ENCODE assay signal across 30 mouse cellular contexts in the genomic region with DNA sequence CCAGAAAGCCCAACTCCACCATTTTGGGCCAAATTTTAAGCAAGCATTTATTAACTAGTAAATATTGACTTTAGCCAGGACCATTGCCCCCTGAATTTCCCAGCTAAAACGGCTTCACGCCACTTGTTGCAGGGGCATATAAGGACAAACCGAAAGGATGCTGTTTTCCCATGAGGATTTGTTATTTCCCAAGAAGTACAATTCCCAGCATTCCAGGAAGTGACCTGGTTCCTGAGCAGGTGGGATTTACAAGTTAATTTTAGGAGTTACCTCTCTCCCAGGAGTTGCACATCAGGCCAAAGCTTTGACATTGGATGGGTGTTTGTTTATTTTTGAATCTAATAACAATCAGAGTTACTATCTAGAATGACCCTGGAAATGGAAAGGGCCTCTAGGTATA. TPM values are rescaled to one million over a fixed set of nuclear protein-coding genes. Genes with fewer than 3 reads are reported as not detected.
DNase-seq lines count a peak whose midpoint lies in the region; ATAC-seq and TF ChIP-seq lines count a peak whose summit lies in the region.
"Had no signal": no experiment of that assay in that cellular context is flagged by ENCODE, and none has a peak within 500 bp of the region (broad histone marks: within the 10 kb centered on the region; RNA-seq: fewer than 3 reads in every experiment).

No protein-coding gene starts in this region.

- no peaks in the 10 kb centered on the region; the same call in none of the 2 replicates for H3K4me1 ChIP-seq in heart, adult 2 months (ENCODE audit: control insufficient read depth, insufficient read depth, low read length)
- no peaks in the 10 kb centered on the region for H3K4me1 ChIP-seq in kidney, adult 2 months (ENCODE audit: control insufficient read depth, insufficient read depth, low read length)
- H3K4me1 ChIP-seq in liver, adult 2 months (ENCODE audit: control insufficient read depth, insufficient read depth, low read length) = no peaks in the 10 kb centered on the region; the same call in 1 of the 2 replicates
- H3K4me1 ChIP-seq in liver, embryonic 12.5 days = no peaks in the 10 kb centered on the region
- no peaks in the 10 kb centered on the region for H3K4me1 ChIP-seq in hindbrain, embryonic 11.5 days (replicated peaks; ENCODE audit: control insufficient read depth, insufficient read depth, low read length)
- H3K4me1 ChIP-seq: embryonic facial prominence, embryonic 13.5 days; embryonic facial prominence, embryonic 15.5 days; forebrain, embryonic 10.5 days; forebrain, embryonic 12.5 days had no signal

- peak; percentile 58; the same call in 1 of the 2 replicates for TF ChIP-seq EP300 in heart, adult 2 months (IDR thresholded peaks at IDR 0.05; ENCODE audit: insufficient read depth, low read depth, low read length)

- no peak for DNase-seq in heart, adult 2 months
- no peak for DNase-seq in heart, postnatal 4 days
- DNase-seq in kidney, adult 2 months = peak; percentile 41
- no peak for DNase-seq in kidney, postnatal 10 days
- peak; percentile 37 for DNase-seq in liver, adult 2 months (ENCODE audit: extremely low read depth, low read depth, low spot score)
- DNase-seq in skeletal muscle tissue, adult 2 months (ENCODE audit: low read depth, low spot score) = peak; percentile 23
- DNase-seq in hindbrain, embryonic 11.5 days (ENCODE audit: low spot score) = no peak
- DNase-seq: adrenal gland, adult 2 months; adrenal gland, postnatal 10 days; adrenal gland, postnatal 25 days; cerebellum, adult 11-12 months; cerebellum, adult 2 months; cerebellum, adult 9-10 months; cerebellum, postnatal 10 days; cerebellum, postnatal 25 days had no signal

- no peak overlapping the region for H3K4me2 ChIP-seq in liver, embryonic 12.5 days
- no peak overlapping the region for H3K4me2 ChIP-seq in hindbrain, embryonic 11.5 days (replicated peaks; ENCODE audit: low read depth, low read length)
- H3K4me2 ChIP-seq: embryonic facial prominence, embryonic 13.5 days; embryonic facial prominence, embryonic 15.5 days; forebrain, embryonic 12.5 days had no signal

- intact Hi-C loops in heart, adult 2 months (cut with DNase I) = no loop called here

- no peak overlapping the region for H3K4me3 ChIP-seq in heart, adult 2 months
- H3K4me3 ChIP-seq in kidney, adult 2 months (ENCODE audit: insufficient read depth, low read depth, low read length) = no peak overlapping the region
- no peak overlapping the region for H3K4me3 ChIP-seq in liver, adult 2 months (ENCODE audit: insufficient read depth, low read depth, low read length)
- no peak overlapping the region for H3K4me3 ChIP-seq in liver, embryonic 12.5 days
- no peak overlapping the region for H3K4me3 ChIP-seq in hindbrain, embryonic 11.5 days (ENCODE audit: low read depth, low read length)
- H3K4me3 ChIP-seq: embryonic facial prominence, embryonic 13.5 days; embryonic facial prominence, embryonic 15.5 days; erythroblast, embryonic 14.5 days; forebrain, embryonic 10.5 days; forebrain, embryonic 12.5 days had no signal

- no peaks in the 10 kb centered on the region for H3K27me3 ChIP-seq in heart, adult 2 months (ENCODE audit: control insufficient read depth, insufficient read depth, low read length)
- no peaks in the 10 kb centered on the region for H3K27me3 ChIP-seq in kidney, adult 2 months (replicated peaks; ENCODE audit: control insufficient read depth, insufficient read depth, low read length)
- H3K27me3 ChIP-seq in liver, adult 2 months (ENCODE audit: control insufficient read depth, insufficient read depth, low read length) = no peaks in the 10 kb centered on the region
- no peaks in the 10 kb centered on the region for H3K27me3 ChIP-seq in liver, embryonic 12.5 days (replicated peaks)
- no peaks in the 10 kb centered on the region for H3K27me3 ChIP-seq in hindbrain, embryonic 11.5 days (ENCODE audit: control insufficient read depth, insufficient read depth, low read length)
- H3K27me3 ChIP-seq: embryonic facial prominence, embryonic 13.5 days; embryonic facial prominence, embryonic 15.5 days; forebrain, embryonic 12.5 days had no signal

- H3K36me3 ChIP-seq in heart, adult 2 months (ENCODE audit: control insufficient read depth, insufficient read depth, low read length) = no peaks in the 10 kb centered on the region
- no peaks in the 10 kb centered on the region for H3K36me3 ChIP-seq in kidney, adult 2 months (ENCODE audit: control insufficient read depth, insufficient read depth, low read length)
- no peaks in the 10 kb centered on the region for H3K36me3 ChIP-seq in liver, adult 2 months (ENCODE audit: control insufficient read depth, insufficient read depth, low read length)
- no peaks in the 10 kb centered on the region for H3K36me3 ChIP-seq in liver, embryonic 12.5 days
- H3K36me3 ChIP-seq in hindbrain, embryonic 11.5 days (ENCODE audit: control insufficient read depth, insufficient read depth, low read length) = no peaks in the 10 kb centered on the region
- H3K36me3 ChIP-seq: embryonic facial prominence, embryonic 13.5 days; embryonic facial prominence, embryonic 15.5 days; forebrain, embryonic 10.5 days; forebrain, embryonic 12.5 days had no signal

- H3K9ac ChIP-seq in heart, adult 2 months (ENCODE audit: low read depth, low read length) = no peak overlapping the region
- no peak overlapping the region for H3K9ac ChIP-seq in liver, adult 2 months (ENCODE audit: low read depth, low read length)
- no peak overlapping the region for H3K9ac ChIP-seq in liver, embryonic 12.5 days
- H3K9ac ChIP-seq in hindbrain, embryonic 11.5 days (ENCODE audit: low read depth, low read length) = no peak overlapping the region
- H3K9ac ChIP-seq: embryonic facial prominence, embryonic 13.5 days; embryonic facial prominence, embryonic 15.5 days; forebrain, embryonic 12.5 days had no signal

- H3K27ac ChIP-seq in heart, adult 2 months = no peak overlapping the region
- no peak overlapping the region for H3K27ac ChIP-seq in kidney, adult 2 months (ENCODE audit: insufficient read depth, low read depth, low read length)
- no peak overlapping the region for H3K27ac ChIP-seq in liver, adult 2 months (replicated peaks; ENCODE audit: insufficient read depth, low read depth, low read length)
- H3K27ac ChIP-seq in liver, embryonic 12.5 days = no peak overlapping the region
- H3K27ac ChIP-seq in hindbrain, embryonic 11.5 days (ENCODE audit: low read depth, low read length) = no peak overlapping the region
- H3K27ac ChIP-seq: embryonic facial prominence, embryonic 13.5 days; embryonic facial prominence, embryonic 15.5 days; forebrain, embryonic 10.5 days; forebrain, embryonic 12.5 days had no signal

- no peaks in the 10 kb centered on the region for H3K9me3 ChIP-seq in liver, embryonic 12.5 days (replicated peaks)
- no peaks in the 10 kb centered on the region for H3K9me3 ChIP-seq in hindbrain, embryonic 11.5 days (ENCODE audit: control insufficient read depth, low read length)
- H3K9me3 ChIP-seq: embryonic facial prominence, embryonic 13.5 days; embryonic facial prominence, embryonic 15.5 days; forebrain, embryonic 10.5 days; forebrain, embryonic 12.5 days had no signal

- H3K79me2 ChIP-seq in heart, adult 2 months (replicated peaks; ENCODE audit: control insufficient read depth, insufficient read depth, low read length) = no peaks in the 10 kb centered on the region
- no peaks in the 10 kb centered on the region for H3K79me2 ChIP-seq in liver, adult 2 months (ENCODE audit: control insufficient read depth, insufficient read depth, low read length)

- TF ChIP-seq POLR2A in heart, adult 2 months (IDR thresholded peaks at IDR 0.05; ENCODE audit: insufficient read depth, low read depth, low read length) = peak; percentile 34; the same call in 1 of the 2 replicates
- TF ChIP-seq POLR2A in kidney, adult 2 months (IDR thresholded peaks at IDR 0.05; ENCODE audit: low read depth, low read length) = no peak
- no peak for TF ChIP-seq POLR2A in liver, adult 2 months (IDR thresholded peaks at IDR 0.05; ENCODE audit: extremely low read depth, insufficient read depth, low read length)

- no peak for ATAC-seq in liver, embryonic 12.5 days
- ATAC-seq in hindbrain, embryonic 11.5 days (ENCODE audit: low FRiP score) = no peak
- ATAC-seq: forebrain, embryonic 14.5 days; forebrain, embryonic 16.5 days had no signal

- no peak for TF ChIP-seq CTCF in heart, adult 2 months (IDR thresholded peaks at IDR 0.05)
- TF ChIP-seq CTCF in kidney, adult 2 months (conservative IDR thresholded peaks at IDR 0.05; ENCODE audit: insufficient read depth, insufficient read length, low read depth, low read length) = no peak
- no peak for TF ChIP-seq CTCF in liver, adult 2 months (IDR thresholded peaks at IDR 0.05; ENCODE audit: low read depth, low read length)

- WGBS in heart, adult 2 months = 55% methylated on average over 3 of the region's 3 CpGs
- 74% methylated on average over 3 of the region's 3 CpGs for WGBS in kidney, adult 2 months
- 23% methylated on average over 3 of the region's 3 CpGs for WGBS in liver, adult 2 months
- WGBS in liver, embryonic 12.5 days (ENCODE audit: insufficient replicate concordance) = 81% methylated on average over 3 of the region's 3 CpGs
- WGBS in hindbrain, embryonic 11.5 days = 95% methylated on average over 3 of the region's 3 CpGs

RNA-seq across cellular contexts. Expression of a gene that starts 7.0 kb away (rescaled TPM):
- not detected for total RNA-seq in heart, adult 2 months (2021)
- polyA plus RNA-seq in heart, adult 2 months (2012; rRNA removed) = 0.45 TPM in 1 of 2 replicates, not detected in the other
- total RNA-seq in heart, postnatal 4 days (2021) = not detected
- polyA plus RNA-seq in kidney, adult 2 months (2012; rRNA removed) = not detected in 2 replicates
- not detected in 2 replicates for total RNA-seq in liver, adult 2 months (2014; rRNA removed)
- polyA plus RNA-seq in liver, adult 2 months (2012; rRNA removed) = not detected in 2 replicates
- not detected in 2 replicates for polyA plus RNA-seq in liver, embryonic 12.5 days (2016; fragmentation: Nextera tagmentation; extraction: Ambion mirVana)
- not detected in 2 replicates for polyA plus RNA-seq in hindbrain, embryonic 11.5 days (2014; fragmentation: Nextera tagmentation; extraction: Ambion mirVana)
- total RNA-seq: adrenal gland, adult 2 months; adrenal gland, postnatal 10 days; adrenal gland, postnatal 25 days; adrenal gland, postnatal 4 days; ES-E14; MEL had no signal
- polyA plus RNA-seq: adrenal gland, adult 2 months; brain, embryonic 14.5 days; C2C12; cerebellum, adult 2 months; cortical plate, adult 2 months; embryonic facial prominence, embryonic 11.5 days; embryonic facial prominence, embryonic 13.5 days; embryonic facial prominence, embryonic 15.5 days; erythroblast, embryonic 14.5 days; forebrain, embryonic 10.5 days; forebrain, embryonic 12.5 days; forebrain, embryonic 14.5 days; forebrain, embryonic 16.5 days had no signal

RNA-seq across cellular contexts. Expression of a gene that starts 10.1 kb away (rescaled TPM):
- 1 to 10 TPM; 1.3 to 3.0 TPM for total RNA-seq in heart, adult 2 months (2021)
- 1.9 and 2.8 TPM in 2 replicates for polyA plus RNA-seq in heart, adult 2 months (2012; rRNA removed)
- not detected for total RNA-seq in heart, postnatal 4 days (2021)
- polyA plus RNA-seq in kidney, adult 2 months (2012; rRNA removed) = 0.26 and 0.28 TPM in 2 replicates
- 0.20 and 0.28 TPM in 2 replicates for total RNA-seq in liver, adult 2 months (2014; rRNA removed)
- polyA plus RNA-seq in liver, adult 2 months (2012; rRNA removed) = 0.04 and 0.05 TPM in 2 replicates
- not detected in 2 replicates for polyA plus RNA-seq in liver, embryonic 12.5 days (2016; fragmentation: Nextera tagmentation; extraction: Ambion mirVana)
- polyA plus RNA-seq in hindbrain, embryonic 11.5 days (2014; fragmentation: Nextera tagmentation; extraction: Ambion mirVana) = 0.10 TPM in 1 of 2 replicates, not detected in the other
- total RNA-seq: ES-E14 had no signal
- polyA plus RNA-seq: adrenal gland, adult 2 months; embryonic facial prominence, embryonic 11.5 days; embryonic facial prominence, embryonic 13.5 days; erythroblast, embryonic 14.5 days; forebrain, embryonic 10.5 days; forebrain, embryonic 12.5 days; forebrain, embryonic 14.5 days; forebrain, embryonic 16.5 days had no signal

RNA-seq across cellular contexts. Expression of a gene that starts 37.0 kb away (rescaled TPM):
- 1 to 10 TPM; 1.3 to 8.1 TPM for total RNA-seq in heart, adult 2 months (2021)
- 0.26 and 6.2 TPM in 2 replicates for polyA plus RNA-seq in heart, adult 2 months (2012; rRNA removed)
- under 1 TPM; 0.29 to 0.41 TPM for total RNA-seq in heart, postnatal 4 days (2021)
- polyA plus RNA-seq in kidney, adult 2 months (2012; rRNA removed) = 0.08 and 0.16 TPM in 2 replicates
- total RNA-seq in liver, adult 2 months (2014; rRNA removed) = 0.27 and 0.37 TPM in 2 replicates
- 0.04 TPM in 1 of 2 replicates, not detected in the other for polyA plus RNA-seq in liver, adult 2 months (2012; rRNA removed)
- 6.3 and 6.9 TPM in 2 replicates for polyA plus RNA-seq in liver, embryonic 12.5 days (2016; fragmentation: Nextera tagmentation; extraction: Ambion mirVana)
- polyA plus RNA-seq in hindbrain, embryonic 11.5 days (2014; fragmentation: Nextera tagmentation; extraction: Ambion mirVana) = not detected in 2 replicates
- total RNA-seq: ES-E14 had no signal
- polyA plus RNA-seq: adrenal gland, adult 2 months; brain, embryonic 14.5 days; embryonic facial prominence, embryonic 11.5 days; embryonic facial prominence, embryonic 15.5 days; forebrain, embryonic 10.5 days; forebrain, embryonic 12.5 days; forebrain, embryonic 14.5 days; forebrain, embryonic 16.5 days had no signal

RNA-seq across cellular contexts. Expression of a gene that starts 44.4 kb away (rescaled TPM):
- total RNA-seq in heart, adult 2 months (2021) = not detected
- polyA plus RNA-seq in heart, adult 2 months (2012; rRNA removed) = not detected in 2 replicates
- not detected for total RNA-seq in heart, postnatal 4 days (2021)
- polyA plus RNA-seq in kidney, adult 2 months (2012; rRNA removed) = not detected in 2 replicates
- not detected in 2 replicates for total RNA-seq in liver, adult 2 months (2014; rRNA removed)
- polyA plus RNA-seq in liver, adult 2 months (2012; rRNA removed) = not detected in 2 replicates
- not detected in 2 replicates for polyA plus RNA-seq in liver, embryonic 12.5 days (2016; fragmentation: Nextera tagmentation; extraction: Ambion mirVana)
- polyA plus RNA-seq in hindbrain, embryonic 11.5 days (2014; fragmentation: Nextera tagmentation; extraction: Ambion mirVana) = not detected in 2 replicates
- total RNA-seq: adrenal gland, adult 2 months; adrenal gland, postnatal 10 days; adrenal gland, postnatal 25 days; adrenal gland, postnatal 4 days; ES-E14; MEL had no signal
- polyA plus RNA-seq: adrenal gland, adult 2 months; brain, embryonic 14.5 days; C2C12; cerebellum, adult 2 months; cortical plate, adult 2 months; embryonic facial prominence, embryonic 11.5 days; embryonic facial prominence, embryonic 13.5 days; embryonic facial prominence, embryonic 15.5 days; erythroblast, embryonic 14.5 days; forebrain, embryonic 10.5 days; forebrain, embryonic 12.5 days; forebrain, embryonic 14.5 days; forebrain, embryonic 16.5 days had no signal

Comparison
In these comparisons a context has a peak if more than half of its experiments do, and no peak if none do; other contexts are left out.
1. DNase-seq: peak in kidney, adult 2 months (single experiment), liver, adult 2 months (single experiment) and skeletal muscle tissue, adult 2 months (single experiment); none in heart, adult 2 months (0 of 2), heart, postnatal 4 days (single experiment), kidney, postnatal 10 days (single experiment) and hindbrain, embryonic 11.5 days (single experiment).